Mouse (Mus musculus): Measurements from ENCODE around the gene Tbkbp1.

The Tbkbp1 gene

DNA sequence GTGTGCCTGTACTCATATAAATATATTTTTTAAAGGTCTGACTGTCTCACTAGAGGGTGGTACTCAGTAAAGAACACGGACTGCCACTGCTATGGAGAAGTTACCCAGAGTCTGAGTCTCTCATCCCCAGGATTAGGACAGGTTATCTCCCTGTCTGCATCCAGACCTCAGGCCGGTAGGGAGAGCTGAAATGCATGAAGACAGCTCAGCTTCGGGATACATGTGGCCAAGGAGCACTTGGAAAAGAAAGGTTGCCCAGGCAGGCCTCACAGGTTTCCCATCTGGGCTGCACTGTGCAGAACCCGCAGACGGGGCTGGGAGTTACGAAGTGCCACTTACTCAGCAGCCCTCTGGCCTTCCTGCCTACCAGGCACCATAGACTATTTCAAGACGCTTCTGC lies 5.7 kb upstream of the Tbkbp1 start:
- DNase-seq (ENCODE audit: low spot score in 2 of 2): no peak

DNA sequence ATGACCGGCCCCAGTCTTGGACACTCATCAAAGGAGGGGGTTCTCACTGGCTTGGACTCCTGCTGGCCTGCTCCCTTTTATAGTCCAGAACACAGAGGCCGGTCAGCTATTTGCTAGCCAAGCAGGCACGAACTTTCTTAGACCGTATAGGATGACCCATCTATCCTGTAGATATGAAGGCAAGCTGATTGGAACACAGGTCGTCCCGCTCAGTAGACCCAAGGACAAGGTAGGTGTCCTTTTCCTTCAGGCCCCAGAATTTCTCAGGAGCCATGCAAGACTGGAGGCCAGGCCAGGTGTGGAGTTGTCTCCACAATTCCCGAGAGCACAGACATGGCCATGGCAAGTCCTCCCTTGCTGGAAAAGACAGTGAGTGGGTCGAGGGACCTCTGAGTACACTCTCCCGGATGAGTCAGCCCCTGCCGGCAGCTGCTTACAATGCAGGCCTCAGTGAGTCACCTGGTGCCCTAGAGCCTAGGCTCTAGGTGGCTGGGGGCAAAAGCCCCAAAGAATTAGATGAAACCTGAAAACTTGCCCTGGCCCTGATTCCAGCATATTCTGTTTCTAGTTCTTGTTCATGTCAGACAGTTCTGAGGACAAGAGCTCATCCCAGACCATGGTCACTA lies 1.5 kb upstream of the Tbkbp1 start:
- peak in 1 of 2 experiments; percentile 35 for DNase-seq (ENCODE audit: low spot score in 2 of 2)

DNA sequence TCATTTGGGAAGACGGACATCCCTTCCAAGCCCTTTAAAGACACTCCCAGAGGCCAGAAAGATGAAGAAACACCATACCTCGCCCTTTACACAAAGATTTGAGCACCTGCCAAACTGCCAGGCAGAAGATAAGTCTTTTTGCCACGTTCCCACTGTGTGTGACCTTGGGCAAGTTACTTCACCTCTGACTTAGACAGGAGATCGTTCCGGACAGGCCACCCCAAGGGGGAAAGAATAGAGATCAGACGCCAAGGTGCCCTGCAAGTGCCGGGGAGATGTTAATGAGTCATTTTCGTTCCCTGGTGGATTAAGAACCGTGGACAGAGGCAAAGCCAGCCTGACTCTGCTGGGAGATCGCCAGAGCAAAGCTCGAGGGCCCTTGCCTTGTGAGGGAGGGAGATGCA lies 730 bp upstream of the Tbkbp1 start:
- no peak for DNase-seq (ENCODE audit: low spot score in 2 of 2)

- no peak for DNase-seq (ENCODE audit: low spot score in 2 of 2)
Observed at GRCm38 (mm10) chr11:97150411-97151330, 624 bp downstream of the Tbkbp1 start.

GRCm38 (mm10) chr11:97149995-97150410 lies 1.3 kb downstream of the Tbkbp1 start:
- DNase-seq (ENCODE audit: low spot score in 2 of 2): no peak

- no peak for DNase-seq (ENCODE audit: low spot score in 2 of 2)
Observed at GRCm38 (mm10) chr11:97149026-97149425, 2.3 kb downstream of the Tbkbp1 start.

DNA sequence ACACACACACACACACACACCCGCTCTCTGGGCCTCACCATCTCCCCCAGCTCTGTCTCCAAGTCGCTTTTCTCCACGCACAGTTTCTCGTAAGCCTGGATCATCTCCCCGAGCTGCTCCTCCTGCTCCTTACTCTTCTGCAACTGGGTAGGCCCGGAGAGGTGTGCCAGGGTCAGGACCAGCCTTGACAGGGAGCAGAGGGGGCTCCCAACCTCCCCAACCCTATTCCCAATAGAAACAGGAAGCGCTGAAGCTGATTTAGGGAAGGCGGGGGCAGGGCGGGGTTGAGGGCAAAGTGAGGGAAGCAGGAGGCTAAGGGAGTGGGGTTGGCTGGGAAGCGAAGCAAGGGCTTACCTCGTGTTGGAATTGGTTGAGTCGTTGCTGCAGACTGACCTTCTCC lies 2.7 kb downstream of the Tbkbp1 start:
- DNase-seq (ENCODE audit: low spot score in 2 of 2): no peak

- DNase-seq (ENCODE audit: low spot score in 2 of 2): no peak
Observed at GRCm38 (mm10) chr11:97147333-97147732, 4.0 kb downstream of the Tbkbp1 start.

GRCm38 (mm10) chr11:97146724-97147123 lies 4.6 kb downstream of the Tbkbp1 start:
- peak; percentile 22 to 76 for DNase-seq (ENCODE audit: low spot score in 2 of 2)

GRCm38 (mm10) chr11:97145951-97146350 lies 5.3 kb downstream of the Tbkbp1 start:
- no peak for DNase-seq (ENCODE audit: low spot score in 2 of 2)

GRCm38 (mm10) chr11:97145320-97145719 lies 6.0 kb downstream of the Tbkbp1 start:
- DNase-seq (ENCODE audit: low spot score in 2 of 2): no peak

- no peak for DNase-seq (ENCODE audit: low spot score in 2 of 2)
Observed at GRCm38 (mm10) chr11:97143196-97143900, 7.9 kb downstream of the Tbkbp1 start.

DNA sequence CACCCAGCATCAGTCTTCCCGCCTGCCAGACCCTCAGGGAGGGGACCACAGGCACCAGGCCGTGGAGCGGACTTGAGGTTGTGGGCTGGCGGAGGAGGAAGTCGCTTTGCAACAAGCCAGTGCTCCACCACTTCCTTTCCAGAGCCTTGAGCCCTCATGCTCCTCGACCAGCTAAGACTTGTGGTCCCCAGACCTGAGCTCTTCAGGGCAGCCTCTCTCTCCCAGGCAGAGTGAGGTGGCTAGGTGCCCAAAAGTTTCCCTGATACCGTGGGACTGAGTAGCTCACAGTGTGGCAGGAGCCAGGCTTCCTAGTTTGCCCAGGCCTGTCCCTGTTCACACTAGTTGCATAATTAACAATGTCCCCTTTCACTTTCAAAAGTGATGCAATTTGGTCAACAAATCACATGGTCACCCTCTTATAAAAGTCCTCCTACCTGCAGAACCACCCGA lies 9.1 kb downstream of the Tbkbp1 start:
- DNase-seq (ENCODE audit: low spot score in 2 of 2): no peak

DNA sequence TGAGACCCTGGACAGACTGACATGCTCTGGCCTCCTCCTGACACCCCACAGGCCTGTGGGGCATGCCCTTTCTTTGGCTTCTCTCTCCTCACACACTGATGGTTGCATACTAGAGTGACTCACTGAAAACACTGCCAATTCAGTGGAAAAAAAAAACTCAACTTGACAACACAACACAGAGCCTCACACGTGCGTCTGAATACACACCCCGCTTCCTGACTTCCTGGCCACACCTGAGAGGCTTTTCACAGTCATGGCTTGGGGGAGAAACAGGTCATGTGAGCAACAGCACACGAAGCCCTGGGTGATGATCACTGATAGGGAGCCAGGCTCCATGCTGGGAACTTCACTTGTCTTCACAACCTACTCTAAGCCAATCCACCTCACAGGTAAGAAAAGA lies 10.5 kb downstream of the Tbkbp1 start:
- no peak for DNase-seq (ENCODE audit: low spot score in 2 of 2)

DNA sequence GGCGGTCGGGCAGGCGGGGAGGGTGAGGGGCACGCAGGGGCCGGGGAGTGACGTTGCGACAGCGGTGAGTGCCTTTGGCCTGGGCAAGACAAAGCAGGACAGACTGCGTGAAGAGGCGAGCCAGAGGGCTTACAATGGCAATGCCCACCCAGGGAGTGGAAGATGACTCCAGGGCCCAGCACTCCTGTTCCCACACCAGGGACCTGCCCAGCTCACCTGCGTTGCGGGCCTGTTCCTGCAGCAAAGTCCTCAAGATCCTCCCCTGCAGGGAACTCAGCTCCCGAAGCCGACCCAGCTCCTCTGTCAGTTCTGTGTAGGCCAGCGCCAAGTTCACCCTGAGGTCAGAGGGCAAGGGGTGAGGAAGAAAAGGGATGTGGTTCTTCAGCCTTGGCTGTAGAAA lies 12.0 kb downstream of the Tbkbp1 start:
- DNase-seq (ENCODE audit: low spot score in 2 of 2): no peak

GRCm38 (mm10) chr11:97138554-97139226 lies 12.6 kb downstream of the Tbkbp1 start:
- no peak for DNase-seq (ENCODE audit: low spot score in 2 of 2)

DNA sequence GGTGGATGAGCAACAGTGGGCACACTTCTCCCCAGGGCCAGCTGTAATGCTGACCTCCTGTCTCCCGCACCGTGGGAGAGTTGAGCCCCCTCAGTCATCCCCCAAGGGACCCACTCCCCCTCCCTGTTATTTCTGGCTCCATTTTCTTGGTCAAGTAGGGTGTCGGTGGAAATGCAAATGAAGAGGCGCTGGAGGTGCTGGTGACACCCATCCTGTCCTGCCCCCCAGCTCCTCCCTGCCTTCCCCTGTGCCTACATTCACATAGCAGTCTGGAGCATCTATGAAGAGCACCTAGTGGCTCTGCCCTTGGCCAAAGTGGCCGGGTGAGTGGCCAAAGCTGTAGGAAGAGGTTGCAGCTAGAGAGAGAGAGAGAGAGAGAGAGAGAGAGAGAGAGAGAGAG lies 18.0 kb downstream of the Tbkbp1 start:
- no peak for DNase-seq (ENCODE audit: low spot score in 2 of 2)

- no peak for DNase-seq (ENCODE audit: low spot score in 2 of 2)
Observed at GRCm38 (mm10) chr11:97132185-97132584, 19.1 kb downstream of the Tbkbp1 start.

DNA sequence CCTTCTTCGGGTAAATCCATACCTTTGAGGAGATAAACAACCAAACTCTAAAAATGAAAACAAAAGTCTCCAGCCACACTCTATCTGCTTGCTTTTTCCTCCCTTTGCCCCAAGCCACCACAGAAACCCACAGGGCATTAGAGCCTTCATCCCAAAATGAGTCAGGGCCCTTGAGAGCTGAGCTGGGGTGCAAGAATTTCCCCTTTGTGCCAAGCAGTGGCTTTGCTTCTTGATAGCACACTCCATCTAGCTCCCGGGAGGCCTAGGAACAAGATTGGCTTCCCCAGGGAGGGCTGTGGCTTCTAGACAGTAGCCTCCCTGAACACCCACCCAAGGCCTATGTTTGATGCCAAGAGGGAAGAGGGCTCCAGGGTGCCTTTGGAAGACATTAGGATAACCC lies 19.6 kb downstream of the Tbkbp1 start:
- no peak for DNase-seq (ENCODE audit: low spot score in 2 of 2)

DNA sequence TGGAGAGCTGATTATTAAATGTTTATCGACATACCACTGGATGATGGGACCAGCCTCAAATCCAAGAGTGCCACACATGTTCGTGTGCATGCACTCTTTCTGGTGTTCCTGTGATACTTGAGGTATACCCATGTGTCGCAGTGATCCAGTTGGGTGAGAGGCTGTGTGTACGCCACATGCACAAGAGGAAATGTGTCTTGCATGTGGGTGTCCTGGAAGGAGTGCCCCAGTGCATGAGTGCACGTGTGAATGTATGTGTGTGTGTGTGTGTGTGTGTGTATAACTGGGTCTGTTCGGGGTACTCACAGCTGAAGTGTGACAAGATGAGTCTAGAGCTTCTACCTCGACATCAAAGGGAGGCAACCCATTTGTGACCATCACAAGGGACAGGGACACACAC lies 21.0 kb downstream of the Tbkbp1 start:
- no peak for DNase-seq (ENCODE audit: low spot score in 2 of 2)

- DNase-seq (ENCODE audit: low spot score in 2 of 2): no peak
Observed at GRCm38 (mm10) chr11:97128956-97129355, 22.3 kb downstream of the Tbkbp1 start.
